Mouse (Mus musculus): Measurements from ENCODE around the gene Zfand2a. TPM values are rescaled to one million over a fixed set of nuclear protein-coding genes. Genes with fewer than 3 reads are reported as not detected.
A peak's percentile ranks its signal among the peaks of the same experiment; 100 is the strongest.

Gene Zfand2a
- polyA plus RNA-seq, 1 experiment from 2014 or later, result 7.6 TPM

DNA sequence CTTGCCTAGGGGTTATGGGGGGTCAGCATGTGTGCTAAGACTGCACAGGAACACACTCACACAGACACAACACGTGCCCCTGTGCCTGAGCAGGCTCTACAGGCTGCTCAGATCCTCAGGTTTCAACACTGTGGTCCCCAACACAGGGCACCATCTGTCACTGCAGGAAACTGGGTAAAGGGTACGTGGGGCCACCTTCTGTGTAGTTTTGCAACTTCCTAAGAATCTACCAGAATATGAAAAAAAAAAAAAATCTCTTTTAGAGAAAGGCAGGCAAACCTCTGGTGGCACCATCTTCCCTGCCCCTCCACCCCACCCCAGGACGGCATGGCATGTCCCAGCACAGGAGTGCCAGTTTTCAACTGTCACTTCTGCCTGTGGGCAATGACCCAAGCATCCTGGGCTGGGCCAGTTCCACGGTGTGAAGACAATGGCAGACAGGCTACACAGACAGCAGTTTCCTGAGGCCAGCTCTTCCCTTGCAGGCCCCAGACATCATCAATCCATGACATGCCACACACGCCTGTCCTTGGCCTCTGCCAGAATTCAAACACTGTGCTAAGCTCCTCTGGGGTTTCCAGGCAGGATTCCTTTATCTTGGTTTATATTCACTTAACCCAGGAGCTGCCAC is 35.1 kb downstream of the Zfand2a start:
- WGBS, result 38% methylated on average over 5 of the region's 5 CpGs
- DNase-seq (ENCODE audit: low spot score) (no peak), ATAC-seq (replicated peaks; ENCODE audit: low FRiP score, low read depth) (no peak)
- H3K4me1 ChIP-seq (replicated peaks; ENCODE audit: insufficient read depth, low read length), result peaks cover 8% of the 10 kb centered on the region; the same call in 1 of the 2 replicates
- TF ChIP-seq CTCF (IDR thresholded peaks at IDR 0.05; ENCODE audit: low read depth), result no peak
- no peak overlapping the region for H3K4me3 ChIP-seq (replicated peaks; ENCODE audit: low read depth, low read length)
- no peaks in the 10 kb centered on the region for H3K9me3 ChIP-seq (replicated peaks; ENCODE audit: low read length)
- no peak overlapping the region for H3K9ac ChIP-seq (ENCODE audit: low read depth, low read length)
- no peak overlapping the region for H3K4me2 ChIP-seq (ENCODE audit: low read length)
- no peaks in the 10 kb centered on the region for H3K36me3 ChIP-seq (ENCODE audit: insufficient read depth, low read length)
- H3K27me3 ChIP-seq (ENCODE audit: insufficient read depth, low read length), result no peaks in the 10 kb centered on the region
- H3K27ac ChIP-seq, result peak overlapping the region; percentile 47

GRCm38 (mm10) chr5:139448025-139448424 is 36.3 kb downstream of the Zfand2a start:
- DNase-seq (ENCODE audit: low spot score) (peak; percentile 72), ATAC-seq (replicated peaks; ENCODE audit: low FRiP score, low read depth) (no peak)
- Histone ChIP-seq H3K4me3 (replicated peaks; ENCODE audit: low read depth, low read length) (no peak overlapping the region), H3K9me3 (replicated peaks; ENCODE audit: low read length) (no peaks in the 10 kb centered on the region), H3K27me3 (ENCODE audit: insufficient read depth, low read length) (no peaks in the 10 kb centered on the region), H3K9ac (ENCODE audit: low read depth, low read length) (no peak overlapping the region), H3K36me3 (ENCODE audit: insufficient read depth, low read length) (no peaks in the 10 kb centered on the region), H3K4me2 (ENCODE audit: low read length) (no peak overlapping the region), H3K4me1 (replicated peaks; ENCODE audit: insufficient read depth, low read length) (peaks cover 8% of the 10 kb centered on the region; the same call in 1 of the 2 replicates), H3K27ac (no peak overlapping the region)
- 35% methylated on average over 6 of the region's 6 CpGs for WGBS
- no peak for TF ChIP-seq CTCF (IDR thresholded peaks at IDR 0.05; ENCODE audit: low read depth)

- Histone ChIP-seq H3K27ac (no peak overlapping the region), H3K9ac (ENCODE audit: low read depth, low read length) (no peak overlapping the region), H3K27me3 (ENCODE audit: insufficient read depth, low read length) (no peaks in the 10 kb centered on the region), H3K36me3 (ENCODE audit: insufficient read depth, low read length) (no peaks in the 10 kb centered on the region), H3K4me2 (ENCODE audit: low read length) (no peak overlapping the region), H3K4me3 (replicated peaks; ENCODE audit: low read depth, low read length) (no peak overlapping the region), H3K9me3 (replicated peaks; ENCODE audit: low read length) (no peaks in the 10 kb centered on the region), H3K4me1 (replicated peaks; ENCODE audit: insufficient read depth, low read length) (peaks cover 8% of the 10 kb centered on the region; the same call in 1 of the 2 replicates)
- TF ChIP-seq CTCF (IDR thresholded peaks at IDR 0.05; ENCODE audit: low read depth), result peak; percentile 62; the same call in 1 of the 2 replicates
- WGBS, result 81% methylated on average over 8 of the region's 8 CpGs
- no peak for DNase-seq (ENCODE audit: low spot score)
- ATAC-seq (replicated peaks; ENCODE audit: low FRiP score, low read depth), result no peak
Measured at GRCm38 (mm10) chr5:139445258-139445657, 39.1 kb downstream of the Zfand2a start.

DNA sequence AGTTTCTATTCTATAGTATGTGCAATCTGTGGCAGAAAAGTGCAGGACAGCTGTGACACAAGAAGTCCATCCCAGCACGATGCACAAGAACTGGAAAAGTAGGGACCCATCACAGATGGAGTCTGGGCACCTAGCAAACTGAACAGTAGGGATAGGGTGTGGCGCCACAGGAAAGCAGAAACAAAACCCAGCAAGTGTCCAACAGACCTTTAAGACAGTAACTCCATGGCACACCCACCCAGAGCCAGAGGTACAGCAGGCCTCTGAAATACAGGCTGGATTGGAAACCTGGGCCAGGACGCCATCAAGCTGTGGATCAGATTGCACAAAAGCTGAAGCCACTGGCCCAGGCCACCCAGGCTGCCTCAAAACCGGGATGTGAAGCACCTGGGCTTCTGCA is 41.4 kb downstream of the Zfand2a start:
- no peak for ATAC-seq (replicated peaks; ENCODE audit: low FRiP score, low read depth)

GRCm38 (mm10) chr5:139442428-139442827 is 41.9 kb downstream of the Zfand2a start:
- no peak overlapping the region for H3K9ac ChIP-seq (ENCODE audit: low read depth, low read length)
- TF ChIP-seq CTCF (IDR thresholded peaks at IDR 0.05; ENCODE audit: low read depth), result no peak
- WGBS, result 62% methylated on average over 12 of the region's 12 CpGs

More for the DNA sequence above, 41.4 kb downstream of the Zfand2a start:
- H3K27ac ChIP-seq, result no peak overlapping the region
- H3K4me2 ChIP-seq (ENCODE audit: low read length), result no peak overlapping the region
- H3K4me1 ChIP-seq (replicated peaks; ENCODE audit: insufficient read depth, low read length), result no peaks in the 10 kb centered on the region
- H3K9me3 ChIP-seq (replicated peaks; ENCODE audit: low read length), result no peaks in the 10 kb centered on the region
- no peak overlapping the region for H3K9ac ChIP-seq (ENCODE audit: low read depth, low read length)
- no peak overlapping the region for H3K4me3 ChIP-seq (replicated peaks; ENCODE audit: low read depth, low read length)
- WGBS, result 57% methylated on average over 4 of the region's 4 CpGs
- H3K27me3 ChIP-seq (ENCODE audit: insufficient read depth, low read length), result no peaks in the 10 kb centered on the region
- H3K36me3 ChIP-seq (ENCODE audit: insufficient read depth, low read length), result no peaks in the 10 kb centered on the region
- no peak for TF ChIP-seq CTCF (IDR thresholded peaks at IDR 0.05; ENCODE audit: low read depth)
- DNase-seq (ENCODE audit: low spot score), result no peak

DNA sequence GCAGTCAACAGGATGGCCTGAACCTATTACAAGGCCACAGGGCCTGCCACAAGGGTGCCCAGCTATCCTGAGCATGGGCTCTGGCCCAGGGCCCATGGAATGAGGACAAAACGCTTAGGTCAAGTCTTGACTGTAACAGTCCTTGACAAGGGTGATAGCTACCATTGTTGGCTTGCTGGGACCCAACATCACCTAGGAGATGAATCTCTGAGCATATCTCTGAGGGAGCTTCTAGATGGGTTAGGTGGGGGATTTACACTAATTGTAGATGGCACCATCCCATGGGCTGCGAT is 42.7 kb downstream of the Zfand2a start:
- no peak overlapping the region for H3K4me2 ChIP-seq (ENCODE audit: low read length)
- H3K9ac ChIP-seq (ENCODE audit: low read depth, low read length), result no peak overlapping the region
- no peak for ATAC-seq (replicated peaks; ENCODE audit: low FRiP score, low read depth)
- no peaks in the 10 kb centered on the region for H3K4me1 ChIP-seq (replicated peaks; ENCODE audit: insufficient read depth, low read length)
- H3K27me3 ChIP-seq (ENCODE audit: insufficient read depth, low read length), result no peaks in the 10 kb centered on the region
- H3K4me3 ChIP-seq (replicated peaks; ENCODE audit: low read depth, low read length), result no peak overlapping the region
- DNase-seq (ENCODE audit: low spot score), result no peak
- no peaks in the 10 kb centered on the region for H3K36me3 ChIP-seq (ENCODE audit: insufficient read depth, low read length)
- no peaks in the 10 kb centered on the region for H3K9me3 ChIP-seq (replicated peaks; ENCODE audit: low read length)
- H3K27ac ChIP-seq, result no peak overlapping the region
- 93% methylated on average over 2 of the region's 2 CpGs for WGBS
- TF ChIP-seq CTCF (IDR thresholded peaks at IDR 0.05; ENCODE audit: low read depth), result no peak

More at GRCm38 (mm10) chr5:139442428-139442827, 41.9 kb downstream of the Zfand2a start:
- ATAC-seq (replicated peaks; ENCODE audit: low FRiP score, low read depth), result no peak
- no peaks in the 10 kb centered on the region for H3K9me3 ChIP-seq (replicated peaks; ENCODE audit: low read length)
- H3K4me2 ChIP-seq (ENCODE audit: low read length), result no peak overlapping the region
- no peaks in the 10 kb centered on the region for H3K4me1 ChIP-seq (replicated peaks; ENCODE audit: insufficient read depth, low read length)
- no peaks in the 10 kb centered on the region for H3K36me3 ChIP-seq (ENCODE audit: insufficient read depth, low read length)
- H3K27me3 ChIP-seq (ENCODE audit: insufficient read depth, low read length), result no peaks in the 10 kb centered on the region
- DNase-seq (ENCODE audit: low spot score), result no peak
- H3K4me3 ChIP-seq (replicated peaks; ENCODE audit: low read depth, low read length), result no peak overlapping the region
- no peak overlapping the region; the same call in 1 of the 2 replicates for H3K27ac ChIP-seq

All from kidney, postnatal 0 days (tissue).